Mouse (Mus musculus) stomach, postnatal 0 days (tissue): Measurements from ENCODE around the gene Chst2.

Experiments used
- CTCF ChIP-seq: IDR thresholded peaks from 2 replicates; pipeline ENCODE4 v1.5.1; 2016; ENCODE audit warnings: antibody characterized with exemption, low read depth, mild to moderate bottlenecking, moderate library complexity
- EP300 ChIP-seq: optimal IDR thresholded peaks from 2 replicates; pipeline ENCODE3; 2016; ENCODE audit warnings: antibody characterized with exemption

DNA sequence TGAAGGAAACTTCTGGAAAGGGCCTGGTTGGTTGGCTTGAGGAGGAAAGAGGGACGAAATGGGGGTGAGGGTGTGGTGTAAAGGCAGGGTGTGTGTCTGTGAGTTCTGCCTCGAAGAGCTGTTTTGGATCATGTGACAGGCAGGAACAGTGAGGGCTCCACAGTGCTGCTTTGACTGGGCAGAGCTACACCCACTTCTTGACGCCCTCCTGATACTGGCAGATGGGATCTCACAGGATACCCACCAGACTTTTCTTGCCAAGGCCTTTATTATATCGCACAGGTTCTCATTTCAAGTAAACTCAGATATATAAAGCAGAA lies 29.7 kb upstream of the Chst2 start:
- TF ChIP-seq CTCF (no peak), EP300 (no peak)
